Mouse (Mus musculus): Measurements from ENCODE around the gene Rnf113a1.
"Not testable (repeated sequence)": the region's sequence is repeated elsewhere in the genome, so short reads cannot be mapped to it uniquely, and the experiment has no call there.

The Rnf113a1 gene

DNA sequence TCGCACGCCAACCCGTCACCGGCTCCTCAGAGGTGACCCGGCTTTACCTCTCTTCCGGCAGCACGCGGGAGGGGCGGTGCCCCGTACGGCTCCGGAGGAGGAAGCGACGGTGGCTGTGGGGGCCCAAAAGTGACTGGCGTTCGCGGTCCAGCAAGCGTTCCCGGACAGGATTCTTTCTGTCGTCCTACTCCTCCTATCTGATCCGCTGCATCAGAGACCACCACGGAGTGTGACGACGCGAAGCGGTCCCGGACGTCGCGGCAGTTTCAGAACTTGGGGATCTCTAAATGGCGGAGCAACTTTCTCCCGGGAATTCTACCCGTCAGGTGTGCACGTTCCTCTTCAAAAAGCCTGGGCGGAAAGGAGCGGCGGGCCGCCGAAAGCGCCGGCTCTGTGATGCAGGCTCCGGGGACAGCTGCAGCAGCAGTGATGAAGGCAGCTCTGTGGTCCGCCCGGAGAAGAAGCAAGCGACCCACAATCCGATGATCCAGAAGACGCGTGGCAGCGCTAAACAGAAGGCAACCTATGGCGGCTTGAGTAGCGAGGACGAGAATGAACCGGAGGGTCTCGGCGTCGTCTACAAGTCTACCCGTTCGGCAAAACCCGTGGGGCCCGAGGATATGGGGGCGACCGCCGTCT lies at the start of gene Rnf113a1, which contains the start of gene Ndufa1:
Rnf113a1 (plus strand) TSS at position 141 of the 639 bp plus-strand sequence.
Ndufa1 (minus strand) TSS at position 59 of the 639 bp plus-strand sequence.
- peak; percentile 50 to 67 for DNase-seq (ENCODE audit: low spot score in 2 of 2)

DNA sequence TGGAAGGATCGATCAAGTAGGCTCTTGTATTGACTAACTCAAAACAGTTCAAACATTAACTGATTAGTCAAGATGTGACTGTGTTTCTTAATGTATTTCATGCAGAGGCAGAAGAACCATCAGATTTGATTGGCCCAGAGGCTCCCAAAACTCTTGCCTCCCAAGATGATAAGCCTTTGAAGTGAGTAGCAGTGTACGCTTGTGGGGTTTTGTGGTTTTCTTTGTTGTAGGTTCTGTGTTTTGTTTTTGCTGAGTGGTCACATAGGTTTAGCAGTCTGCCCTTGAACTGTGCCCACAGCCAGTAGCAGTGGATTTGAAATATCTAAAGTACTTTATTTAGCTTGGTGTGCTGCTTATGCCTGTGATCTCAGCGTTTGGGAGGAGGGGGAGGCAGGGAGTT lies 49.3 kb upstream of the Rnf113a1 start:
- no peak for DNase-seq (ENCODE audit: low spot score in 2 of 2)

DNA sequence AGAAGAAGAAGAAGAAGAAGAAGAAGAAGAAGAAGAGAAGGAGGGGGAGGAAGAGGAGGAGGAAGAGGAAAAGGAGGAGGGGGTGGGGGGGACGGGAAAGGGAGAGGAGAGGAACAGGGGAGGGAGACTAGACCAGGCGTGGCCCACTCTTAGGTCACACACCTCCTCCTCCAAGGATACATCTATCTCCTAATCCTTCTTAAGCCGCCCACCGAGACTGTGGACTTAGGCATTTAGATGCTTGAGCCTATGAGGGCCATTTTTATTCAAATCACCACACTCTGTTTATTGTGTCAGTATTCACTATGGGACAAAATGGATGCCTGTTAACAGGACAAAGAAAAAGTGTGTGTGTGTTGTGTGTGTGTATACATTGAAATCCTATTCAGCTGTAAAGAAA lies 46.5 kb upstream of the Rnf113a1 start:
- DNase-seq (ENCODE audit: low spot score in 2 of 2): not testable (repeated sequence)

DNA sequence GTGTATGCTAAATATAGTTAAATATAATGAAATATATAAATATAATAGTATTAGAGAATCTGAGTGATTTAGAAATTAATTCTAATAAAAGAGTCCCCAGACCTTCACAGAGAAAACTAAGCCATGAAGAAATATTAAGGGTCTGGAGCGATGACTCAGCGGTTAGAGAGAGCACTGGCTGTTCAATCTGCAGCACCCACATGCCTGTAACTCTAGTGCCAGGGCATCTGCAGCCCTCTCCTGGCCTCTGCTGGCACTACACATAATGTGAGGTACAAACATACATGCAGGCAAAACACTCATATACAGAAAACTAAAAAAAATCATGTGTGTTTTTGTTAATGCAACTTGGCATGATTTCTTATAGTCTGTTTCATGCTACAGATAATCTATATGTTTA lies 46.1 kb upstream of the Rnf113a1 start:
- DNase-seq (ENCODE audit: low spot score in 2 of 2): no peak

DNA sequence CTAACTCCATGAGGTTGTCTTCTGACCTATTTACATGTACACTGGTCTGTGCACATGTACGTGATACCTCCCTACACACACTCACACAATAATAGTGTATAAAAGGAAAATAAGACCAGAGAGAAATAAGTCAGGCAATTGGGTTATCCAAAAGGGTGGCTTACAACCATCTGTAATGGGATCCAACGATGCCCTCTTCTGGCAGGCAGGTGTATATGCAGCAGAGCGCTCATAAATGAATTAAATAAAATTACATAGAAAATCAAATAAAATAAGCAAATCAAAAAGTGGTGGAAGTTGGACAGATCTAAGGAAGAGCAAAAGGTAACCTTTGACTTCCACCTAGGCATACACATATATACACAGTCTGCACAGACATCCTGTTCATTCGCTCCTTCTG lies 33.2 kb upstream of the Rnf113a1 start:
- DNase-seq (ENCODE audit: low spot score in 2 of 2): no peak

DNA sequence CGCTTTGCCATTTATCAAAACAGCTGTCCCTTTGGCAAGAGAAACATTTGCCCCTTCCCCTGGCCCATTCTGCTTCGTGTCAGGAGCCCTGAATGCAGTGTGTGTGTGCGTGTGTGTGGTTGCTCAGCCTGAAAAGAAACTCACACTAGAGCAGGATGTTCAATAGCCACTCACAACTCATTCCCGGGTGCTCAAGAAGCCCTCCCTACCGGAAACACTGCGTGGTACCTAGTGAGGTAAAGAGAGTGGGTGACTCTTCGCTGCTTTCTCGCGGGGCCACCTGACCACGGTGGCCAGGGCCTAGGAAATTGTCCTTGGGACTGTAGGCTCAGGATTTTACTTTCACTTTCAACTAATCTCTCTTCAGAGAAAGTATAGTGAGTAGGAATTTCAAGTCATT lies 29.9 kb upstream of the Rnf113a1 start:
- DNase-seq (ENCODE audit: low spot score in 2 of 2): no peak

DNA sequence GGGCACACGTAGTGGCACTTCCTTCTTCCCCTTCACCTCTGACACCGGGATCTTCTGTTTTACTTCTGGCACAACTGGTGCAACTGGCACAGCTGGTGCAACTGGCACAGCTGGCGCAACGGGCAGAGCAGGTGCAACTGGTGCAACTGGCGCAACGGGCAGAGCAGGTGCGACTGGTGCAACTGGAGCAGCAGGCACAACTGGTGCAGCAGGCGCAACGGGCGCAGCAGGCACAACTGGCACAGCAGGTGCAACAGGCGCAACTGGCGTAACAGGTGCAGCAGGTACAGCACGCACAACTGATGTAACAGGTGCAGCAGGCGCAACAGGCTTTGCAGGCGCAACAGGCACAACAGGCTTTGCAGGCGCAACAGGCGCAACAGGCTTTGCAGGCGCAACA lies 27.9 kb upstream of the Rnf113a1 start:
- no peak for DNase-seq (ENCODE audit: low spot score in 2 of 2)

DNA sequence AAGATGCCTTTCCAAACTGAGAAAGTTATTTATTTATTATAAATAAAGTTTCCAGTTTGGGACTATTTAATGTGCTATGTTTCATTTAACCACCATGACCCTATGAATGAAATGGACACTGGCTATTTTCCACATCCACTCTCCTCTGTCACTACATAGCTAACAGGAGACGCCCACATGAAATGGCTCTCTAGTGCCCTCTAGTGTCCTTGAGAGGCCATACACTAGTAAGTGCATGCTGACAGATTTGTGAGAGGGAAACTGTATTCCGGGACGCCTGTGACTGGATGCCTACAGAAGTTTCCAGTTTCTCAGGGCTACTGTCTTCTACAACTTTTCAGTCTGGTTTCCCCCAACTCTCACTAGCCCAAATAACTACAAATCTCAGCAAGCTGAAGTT lies 24.0 kb upstream of the Rnf113a1 start:
- no peak for DNase-seq (ENCODE audit: low spot score in 2 of 2)

DNA sequence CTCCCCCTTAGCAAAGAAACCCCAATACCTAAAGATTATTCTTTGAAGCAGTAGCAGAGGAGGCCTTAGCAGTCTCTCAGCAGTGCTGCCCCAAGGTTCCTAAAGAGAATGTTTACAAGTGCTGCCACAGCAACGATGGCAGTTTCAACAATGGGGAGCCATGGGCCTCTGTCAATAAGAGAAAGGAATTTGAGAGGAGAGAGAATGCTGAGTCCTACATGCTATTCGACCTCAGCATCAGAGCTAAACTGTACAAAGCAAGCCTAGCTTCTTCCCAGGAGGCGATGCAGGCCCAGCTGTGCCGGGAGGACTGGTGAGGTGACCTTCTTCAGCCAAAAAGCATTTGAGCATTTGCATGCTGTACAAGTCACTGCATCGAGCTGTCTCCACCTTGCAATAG lies 22.3 kb upstream of the Rnf113a1 start, which contains the start of gene Akap14:
Akap14 (minus strand) TSS at position 101 of the 400 bp plus-strand sequence.
- no peak for DNase-seq (ENCODE audit: low spot score in 2 of 2)

DNA sequence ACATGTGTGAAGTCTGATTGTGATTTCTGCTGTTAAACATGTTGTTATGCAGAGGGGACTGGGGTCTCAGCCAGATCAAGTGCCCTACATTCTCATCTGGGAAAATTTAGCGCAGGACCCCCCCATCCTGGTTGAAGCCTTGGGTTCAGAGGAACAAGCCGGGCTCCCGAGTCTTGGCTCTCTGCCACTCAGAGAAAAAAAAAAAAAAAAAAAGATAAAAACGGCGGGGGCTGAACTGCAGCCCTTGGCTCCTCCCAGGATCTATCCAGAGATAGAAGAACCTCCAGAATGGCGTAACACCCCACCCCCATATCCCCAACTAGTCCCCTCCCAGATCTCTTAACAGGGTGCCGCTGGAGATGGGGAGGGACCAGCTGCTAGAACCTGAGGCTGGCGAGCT lies 6.6 kb upstream of the Rnf113a1 start:
- DNase-seq (ENCODE audit: low spot score in 2 of 2): not testable (repeated sequence)

DNA sequence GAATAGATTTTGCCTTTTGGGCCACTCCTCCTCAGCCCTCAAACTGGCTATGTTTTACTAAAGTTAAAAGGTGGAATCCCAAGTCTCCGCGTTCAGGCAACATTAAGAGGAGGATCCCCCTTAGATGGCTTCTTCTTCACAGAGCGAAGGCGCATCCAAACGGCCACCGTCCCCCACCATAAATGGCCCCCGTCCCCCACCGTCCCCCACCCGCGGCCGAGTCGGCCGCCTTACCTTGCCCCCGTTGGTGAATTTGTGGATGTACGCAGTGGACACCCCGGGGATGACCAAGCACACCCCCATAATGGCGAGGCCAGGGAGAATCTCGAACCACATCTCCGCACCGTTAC lies 315 bp upstream of the Rnf113a1 start:
- no peak for DNase-seq (ENCODE audit: low spot score in 2 of 2)

DNA sequence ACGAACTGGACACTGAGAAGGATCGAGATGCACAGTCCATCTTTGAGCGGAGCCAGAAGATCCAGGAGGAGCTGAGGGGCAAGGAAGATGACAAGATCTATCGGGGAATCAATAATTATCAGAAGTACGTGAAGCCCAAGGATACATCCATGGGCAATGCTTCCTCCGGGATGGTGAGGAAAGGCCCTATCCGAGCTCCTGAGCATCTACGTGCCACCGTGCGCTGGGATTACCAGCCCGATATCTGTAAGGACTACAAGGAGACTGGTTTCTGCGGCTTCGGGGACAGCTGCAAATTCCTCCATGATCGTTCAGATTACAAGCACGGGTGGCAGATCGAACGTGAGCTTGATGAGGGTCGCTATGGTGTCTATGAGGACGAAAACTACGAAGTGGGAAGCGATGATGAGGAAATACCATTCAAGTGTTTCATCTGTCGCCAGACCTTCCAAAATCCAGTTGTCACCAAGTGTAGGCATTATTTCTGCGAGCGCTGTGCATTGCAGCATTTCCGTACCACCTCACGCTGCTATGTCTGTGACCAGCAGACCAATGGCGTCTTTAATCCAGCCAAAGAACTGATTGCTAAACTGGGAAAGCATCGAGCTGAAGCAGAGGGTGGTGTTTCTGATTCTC lies 817 bp downstream of the Rnf113a1 start:
- peak in 1 of 2 experiments; percentile 14 for DNase-seq (ENCODE audit: low spot score in 2 of 2)

DNA sequence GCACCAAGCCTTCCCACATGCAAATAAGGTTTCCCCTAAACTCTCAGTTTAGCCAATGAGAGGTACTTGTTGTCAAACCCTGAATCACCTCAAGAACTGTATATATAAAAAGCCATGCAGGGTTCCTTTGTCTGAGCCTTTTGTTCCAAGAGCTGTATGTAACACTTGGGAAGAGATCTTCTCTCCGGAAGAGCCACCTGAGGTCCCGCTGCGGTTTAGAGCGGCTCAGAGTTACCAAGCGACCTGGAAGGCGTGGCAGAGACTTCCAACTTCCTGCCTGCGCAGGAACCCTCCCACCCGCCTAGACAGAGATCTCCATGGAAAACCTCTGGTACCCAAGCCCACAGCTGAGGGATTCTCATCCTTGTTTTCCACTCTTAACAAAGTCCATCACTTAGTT lies 7.6 kb downstream of the Rnf113a1 start:
- DNase-seq (ENCODE audit: low spot score in 2 of 2): no peak

DNA sequence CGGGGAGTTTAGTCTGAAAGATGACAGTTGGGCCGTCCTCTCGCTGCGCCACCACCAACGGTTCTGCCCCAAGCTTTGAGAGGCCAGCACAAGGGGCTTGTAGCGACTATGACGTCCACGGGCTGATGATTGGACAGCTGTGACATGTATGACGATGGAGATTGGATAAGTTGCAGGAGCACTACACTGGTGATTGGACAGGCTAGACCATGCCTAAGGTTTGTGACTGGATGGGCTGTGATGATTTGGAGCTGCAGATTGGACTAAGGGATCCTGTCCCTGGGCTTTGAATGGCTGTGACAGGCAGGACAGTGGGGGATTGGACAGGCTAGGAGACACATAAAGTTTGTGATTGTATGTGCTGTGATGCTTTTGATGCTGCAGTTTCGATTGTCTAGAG lies 19.9 kb downstream of the Rnf113a1 start, which contains the start of gene Gm9:
Gm9 (minus strand) TSS at position 101 of the 400 bp plus-strand sequence.
- DNase-seq (ENCODE audit: low spot score in 2 of 2): no peak

DNA sequence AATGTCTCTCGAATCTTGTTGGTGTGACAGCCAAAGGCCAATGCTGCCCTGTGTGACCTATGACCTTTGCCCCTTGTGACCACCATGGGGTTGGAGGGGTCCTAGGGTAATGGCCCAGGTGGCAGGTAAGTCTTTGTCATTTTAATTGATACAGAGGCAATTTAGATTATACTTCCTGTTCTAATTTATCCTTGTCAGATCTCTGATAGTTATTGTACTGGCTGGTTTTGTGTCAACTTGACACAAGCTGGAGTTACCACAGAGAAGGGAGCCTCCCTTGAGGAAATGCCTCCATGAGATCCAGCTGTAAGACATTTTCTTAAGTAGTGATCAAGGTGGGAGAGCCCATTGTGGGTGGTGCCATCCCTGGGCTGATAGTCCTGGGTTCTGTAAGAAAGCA lies 31.1 kb downstream of the Rnf113a1 start, which contains the start of gene Rhox1:
Rhox1 (minus strand) TSS at position 101 of the 400 bp plus-strand sequence.
- not testable (repeated sequence) for DNase-seq (ENCODE audit: low spot score in 2 of 2)
